Mouse (Mus musculus): ENCODE results near the gene Eif4b. TPM values are rescaled to one million over a fixed set of nuclear protein-coding genes. Genes with fewer than 3 reads are reported as not detected.
"Not testable (repeated sequence)": the region's sequence is repeated elsewhere in the genome, so short reads cannot be mapped to it uniquely, and the experiment has no call there.

Eif4b gene
- total and polyA plus RNA-seq, 2 experiments = 73.8 to 130 TPM

GRCm38 (mm10) chr15:102072963-102073558, 512 bp upstream of the Eif4b start:
- DNase-seq (ENCODE audit: extremely low read depth, low read depth, low spot score) = no peak
- WGBS = 13% methylated on average over 6 of the region's 6 CpGs
- H3K79me2 ChIP-seq (ENCODE audit: control insufficient read depth, insufficient read depth, low read length) = peaks cover 20% of the 10 kb centered on the region; the same call in 1 of the 2 replicates
- no peaks in the 10 kb centered on the region for H3K27me3 ChIP-seq (ENCODE audit: control insufficient read depth, insufficient read depth, low read length)
- H3K4me3 ChIP-seq (ENCODE audit: insufficient read depth, low read depth, low read length) = peak overlapping the region; percentile 19; the same call in 1 of the 2 replicates
- no peak overlapping the region for H3K27ac ChIP-seq (replicated peaks; ENCODE audit: insufficient read depth, low read depth, low read length)
- H3K36me3 ChIP-seq (ENCODE audit: control insufficient read depth, insufficient read depth, low read length) = no peaks in the 10 kb centered on the region
- TF ChIP-seq CTCF (IDR thresholded peaks at IDR 0.05; ENCODE audit: low read depth, low read length) (no peak), POLR2A (IDR thresholded peaks at IDR 0.05; ENCODE audit: extremely low read depth, insufficient read depth, low read length) (no peak)
- H3K4me1 ChIP-seq (ENCODE audit: control insufficient read depth, insufficient read depth, low read length) = peaks cover 12% of the 10 kb centered on the region; the same call in 1 of the 2 replicates
- no peak overlapping the region for H3K9ac ChIP-seq (ENCODE audit: low read depth, low read length)

GRCm38 (mm10) chr15:102074070-102074731, 628 bp downstream of the Eif4b start:
- Histone ChIP-seq H3K79me2 (ENCODE audit: control insufficient read depth, insufficient read depth, low read length) (peaks cover 28% of the 10 kb centered on the region; the same call in 1 of the 2 replicates), H3K9ac (ENCODE audit: low read depth, low read length) (peak overlapping the region; percentile 98), H3K4me1 (ENCODE audit: control insufficient read depth, insufficient read depth, low read length) (peaks cover 17% of the 10 kb centered on the region), H3K27ac (replicated peaks; ENCODE audit: insufficient read depth, low read depth, low read length) (peak overlapping the region; percentile 98), H3K36me3 (ENCODE audit: control insufficient read depth, insufficient read depth, low read length) (no peaks in the 10 kb centered on the region), H3K27me3 (ENCODE audit: control insufficient read depth, insufficient read depth, low read length) (no peaks in the 10 kb centered on the region), H3K4me3 (ENCODE audit: insufficient read depth, low read depth, low read length) (peak overlapping the region; percentile 96)
- TF ChIP-seq POLR2A (IDR thresholded peaks at IDR 0.05; ENCODE audit: extremely low read depth, insufficient read depth, low read length) = 0 out of 2 replicates have a peak, but pooled peaks have one; percentile 35
- no peak for TF ChIP-seq CTCF (IDR thresholded peaks at IDR 0.05; ENCODE audit: low read depth, low read length)
- WGBS = under 1% methylated on average over 57 of the region's 57 CpGs
- DNase-seq (ENCODE audit: extremely low read depth, low read depth, low spot score) = peak; percentile 88

GRCm38 (mm10) chr15:102074876-102075585, 1.5 kb downstream of the Eif4b start:
- no peaks in the 10 kb centered on the region for H3K27me3 ChIP-seq (ENCODE audit: control insufficient read depth, insufficient read depth, low read length)
- H3K4me3 ChIP-seq (ENCODE audit: insufficient read depth, low read depth, low read length) = peak overlapping the region; percentile 96; the same call in 1 of the 2 replicates
- no peaks in the 10 kb centered on the region for H3K36me3 ChIP-seq (ENCODE audit: control insufficient read depth, insufficient read depth, low read length)
- no peak for TF ChIP-seq POLR2A (IDR thresholded peaks at IDR 0.05; ENCODE audit: extremely low read depth, insufficient read depth, low read length)
- TF ChIP-seq CTCF (IDR thresholded peaks at IDR 0.05; ENCODE audit: low read depth, low read length) = no peak
- peaks cover 30% of the 10 kb centered on the region; the same call in 1 of the 2 replicates for H3K79me2 ChIP-seq (ENCODE audit: control insufficient read depth, insufficient read depth, low read length)
- H3K27ac ChIP-seq (replicated peaks; ENCODE audit: insufficient read depth, low read depth, low read length) = peak overlapping the region; percentile 98
- peaks cover 19% of the 10 kb centered on the region for H3K4me1 ChIP-seq (ENCODE audit: control insufficient read depth, insufficient read depth, low read length)
- DNase-seq (ENCODE audit: extremely low read depth, low read depth, low spot score) = peak; percentile 57
- peak overlapping the region; percentile 98 for H3K9ac ChIP-seq (ENCODE audit: low read depth, low read length)
- 3% methylated on average over 11 of the region's 11 CpGs for WGBS

- H3K4me3 ChIP-seq (ENCODE audit: insufficient read depth, low read depth, low read length) = no peak overlapping the region
- H3K9ac ChIP-seq (ENCODE audit: low read depth, low read length) = no peak overlapping the region
- no peak overlapping the region for H3K27ac ChIP-seq (replicated peaks; ENCODE audit: insufficient read depth, low read depth, low read length)
- no peaks in the 10 kb centered on the region for H3K27me3 ChIP-seq (ENCODE audit: control insufficient read depth, insufficient read depth, low read length)
- H3K4me1 ChIP-seq (ENCODE audit: control insufficient read depth, insufficient read depth, low read length) = peaks cover 26% of the 10 kb centered on the region
- no peak for DNase-seq (ENCODE audit: extremely low read depth, low read depth, low spot score)
- peaks cover 6% of the 10 kb centered on the region; the same call in 1 of the 2 replicates for H3K36me3 ChIP-seq (ENCODE audit: control insufficient read depth, insufficient read depth, low read length)
- no peak for TF ChIP-seq CTCF (IDR thresholded peaks at IDR 0.05; ENCODE audit: low read depth, low read length)
- TF ChIP-seq POLR2A (IDR thresholded peaks at IDR 0.05; ENCODE audit: extremely low read depth, insufficient read depth, low read length) = no peak
- WGBS = 66% methylated on average over 2 of the region's 2 CpGs
- peaks cover 34% of the 10 kb centered on the region for H3K79me2 ChIP-seq (ENCODE audit: control insufficient read depth, insufficient read depth, low read length)
Measured at GRCm38 (mm10) chr15:102077111-102077677, 3.6 kb downstream of the Eif4b start.

- peaks cover 23% of the 10 kb centered on the region for H3K36me3 ChIP-seq (ENCODE audit: control insufficient read depth, insufficient read depth, low read length)
- H3K79me2 ChIP-seq (ENCODE audit: control insufficient read depth, insufficient read depth, low read length) = peaks cover 36% of the 10 kb centered on the region
- H3K27me3 ChIP-seq (ENCODE audit: control insufficient read depth, insufficient read depth, low read length) = no peaks in the 10 kb centered on the region
- WGBS = 73% methylated on average over 4 of the region's 4 CpGs
- TF ChIP-seq POLR2A (IDR thresholded peaks at IDR 0.05; ENCODE audit: extremely low read depth, insufficient read depth, low read length) (no peak), CTCF (IDR thresholded peaks at IDR 0.05; ENCODE audit: low read depth, low read length) (no peak)
- H3K4me3 ChIP-seq (ENCODE audit: insufficient read depth, low read depth, low read length) = no peak overlapping the region
- no peak overlapping the region for H3K9ac ChIP-seq (ENCODE audit: low read depth, low read length)
- peaks cover 26% of the 10 kb centered on the region for H3K4me1 ChIP-seq (ENCODE audit: control insufficient read depth, insufficient read depth, low read length)
- DNase-seq (ENCODE audit: extremely low read depth, low read depth, low spot score) = no peak
- H3K27ac ChIP-seq (replicated peaks; ENCODE audit: insufficient read depth, low read depth, low read length) = no peak overlapping the region
Measured at GRCm38 (mm10) chr15:102079221-102079620, 5.6 kb downstream of the Eif4b start.

GRCm38 (mm10) chr15:102079924-102080323, 6.4 kb downstream of the Eif4b start:
- H3K36me3 ChIP-seq (ENCODE audit: control insufficient read depth, insufficient read depth, low read length) = peaks cover 30% of the 10 kb centered on the region
- WGBS = 76% methylated on average over 8 of the region's 8 CpGs

More at GRCm38 (mm10) chr15:102079924-102080323, 6.4 kb downstream of the Eif4b start:
- Histone ChIP-seq H3K79me2 (ENCODE audit: control insufficient read depth, insufficient read depth, low read length) (peaks cover 35% of the 10 kb centered on the region), H3K27ac (replicated peaks; ENCODE audit: insufficient read depth, low read depth, low read length) (0 out of 2 replicates have a peak overlapping the region, but pooled peaks have one; percentile 6), H3K4me1 (ENCODE audit: control insufficient read depth, insufficient read depth, low read length) (peaks cover 26% of the 10 kb centered on the region)
- H3K9ac ChIP-seq (ENCODE audit: low read depth, low read length); DNase-seq (ENCODE audit: extremely low read depth, low read depth, low spot score); H3K27me3 ChIP-seq (ENCODE audit: control insufficient read depth, insufficient read depth, low read length); H3K4me3 ChIP-seq (ENCODE audit: insufficient read depth, low read depth, low read length): not testable (repeated sequence)
